Mouse (Mus musculus): ENCODE data around the gene Prkce. TPM values are rescaled to one million over a fixed set of nuclear protein-coding genes. Genes with fewer than 3 reads are reported as not detected.

The Prkce gene
- polyA plus RNA-seq, 1 experiment from 2014 or later, result 0.77 TPM

GRCm38 (mm10) chr17:86559206-86559891, 391.8 kb downstream of the Prkce start:
- Histone ChIP-seq H3K4me3 (ENCODE audit: low read depth, low read length) (no peak overlapping the region), H3K9ac (ENCODE audit: low read depth, low read length) (no peak overlapping the region), H3K4me2 (ENCODE audit: low read depth, low read length) (no peak overlapping the region), H3K36me3 (ENCODE audit: control insufficient read depth, insufficient read depth) (no peaks in the 10 kb centered on the region), H3K27ac (ENCODE audit: low read length) (no peak overlapping the region), H3K9me3 (replicated peaks; ENCODE audit: control insufficient read depth, low read length) (no peaks in the 10 kb centered on the region), H3K27me3 (ENCODE audit: control insufficient read depth, insufficient read depth, low read depth, low read length) (no peaks in the 10 kb centered on the region), H3K4me1 (ENCODE audit: control insufficient read depth, low read depth, low read length) (no peaks in the 10 kb centered on the region)
- ATAC-seq (ENCODE audit: low read depth), result no peak
- WGBS (ENCODE audit: insufficient replicate concordance), result 48% methylated on average over 15 of the region's 15 CpGs

- no peak for ATAC-seq (ENCODE audit: low read depth)
- H3K9ac ChIP-seq (ENCODE audit: low read depth, low read length), result no peak overlapping the region
- WGBS (ENCODE audit: insufficient replicate concordance), result 67% methylated on average over 3 of the region's 3 CpGs
- no peaks in the 10 kb centered on the region for H3K27me3 ChIP-seq (ENCODE audit: control insufficient read depth, insufficient read depth, low read depth, low read length)
- no peak overlapping the region for H3K4me3 ChIP-seq (ENCODE audit: low read depth, low read length)
- no peaks in the 10 kb centered on the region for H3K9me3 ChIP-seq (replicated peaks; ENCODE audit: control insufficient read depth, low read length)
- no peaks in the 10 kb centered on the region for H3K36me3 ChIP-seq (ENCODE audit: control insufficient read depth, insufficient read depth)
- H3K27ac ChIP-seq (ENCODE audit: low read length), result no peak overlapping the region
- no peaks in the 10 kb centered on the region for H3K4me1 ChIP-seq (ENCODE audit: control insufficient read depth, low read depth, low read length)
- no peak overlapping the region for H3K4me2 ChIP-seq (ENCODE audit: low read depth, low read length)
These were observed 392.9 kb downstream of the Prkce start for GRCm38 (mm10) chr17:86560499-86560898.

- Histone ChIP-seq H3K4me3 (ENCODE audit: low read depth, low read length) (no peak overlapping the region), H3K9ac (ENCODE audit: low read depth, low read length) (no peak overlapping the region), H3K27me3 (ENCODE audit: control insufficient read depth, insufficient read depth, low read depth, low read length) (no peaks in the 10 kb centered on the region), H3K4me2 (ENCODE audit: low read depth, low read length) (no peak overlapping the region), H3K27ac (ENCODE audit: low read length) (no peak overlapping the region), H3K36me3 (ENCODE audit: control insufficient read depth, insufficient read depth) (no peaks in the 10 kb centered on the region), H3K9me3 (replicated peaks; ENCODE audit: control insufficient read depth, low read length) (no peaks in the 10 kb centered on the region), H3K4me1 (ENCODE audit: control insufficient read depth, low read depth, low read length) (no peaks in the 10 kb centered on the region)
- no peak for ATAC-seq (ENCODE audit: low read depth)
- WGBS (ENCODE audit: insufficient replicate concordance), result 66% methylated on average over 5 of the region's 5 CpGs
These were observed 402.9 kb downstream of the Prkce start for GRCm38 (mm10) chr17:86570491-86570890.

DNA sequence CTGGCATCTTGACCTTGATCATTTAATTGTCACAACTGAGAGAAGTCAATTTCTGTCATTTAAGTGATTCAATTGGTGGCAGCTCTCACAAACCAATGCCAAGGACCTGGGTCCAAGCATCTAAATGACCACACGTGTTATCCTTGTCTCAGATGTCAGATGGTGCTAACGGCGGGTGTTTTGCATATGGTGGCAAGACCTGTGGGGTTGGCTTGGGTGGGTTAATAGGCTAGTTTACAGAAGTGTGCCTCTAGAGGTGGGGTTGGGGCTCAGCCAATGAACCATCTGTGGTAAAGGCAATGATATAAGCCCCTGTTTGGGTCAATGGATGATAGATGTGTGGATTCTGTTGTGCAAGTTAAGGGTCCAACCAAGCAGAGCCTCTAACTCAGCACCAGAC, 403.7 kb downstream of the Prkce start:
- Histone ChIP-seq H3K9ac (ENCODE audit: low read depth, low read length) (no peak overlapping the region), H3K4me1 (ENCODE audit: control insufficient read depth, low read depth, low read length) (no peaks in the 10 kb centered on the region), H3K36me3 (ENCODE audit: control insufficient read depth, insufficient read depth) (no peaks in the 10 kb centered on the region), H3K27me3 (ENCODE audit: control insufficient read depth, insufficient read depth, low read depth, low read length) (no peaks in the 10 kb centered on the region), H3K9me3 (replicated peaks; ENCODE audit: control insufficient read depth, low read length) (no peaks in the 10 kb centered on the region), H3K4me3 (ENCODE audit: low read depth, low read length) (no peak overlapping the region), H3K4me2 (ENCODE audit: low read depth, low read length) (no peak overlapping the region), H3K27ac (ENCODE audit: low read length) (no peak overlapping the region)
- WGBS (ENCODE audit: insufficient replicate concordance), result 80% methylated on average over 3 of the region's 3 CpGs
- no peak for ATAC-seq (ENCODE audit: low read depth)

- no peak for ATAC-seq (ENCODE audit: low read depth)
- 57% methylated on average over 6 of the region's 6 CpGs for WGBS (ENCODE audit: insufficient replicate concordance)
- Histone ChIP-seq H3K4me3 (ENCODE audit: low read depth, low read length) (no peak overlapping the region), H3K36me3 (ENCODE audit: control insufficient read depth, insufficient read depth) (no peaks in the 10 kb centered on the region), H3K27me3 (ENCODE audit: control insufficient read depth, insufficient read depth, low read depth, low read length) (no peaks in the 10 kb centered on the region), H3K4me2 (ENCODE audit: low read depth, low read length) (no peak overlapping the region), H3K9me3 (replicated peaks; ENCODE audit: control insufficient read depth, low read length) (no peaks in the 10 kb centered on the region), H3K9ac (ENCODE audit: low read depth, low read length) (no peak overlapping the region), H3K4me1 (ENCODE audit: control insufficient read depth, low read depth, low read length) (no peaks in the 10 kb centered on the region), H3K27ac (ENCODE audit: low read length) (no peak overlapping the region)
These were observed 404.6 kb downstream of the Prkce start for GRCm38 (mm10) chr17:86572136-86572535.

- no peak for ATAC-seq (ENCODE audit: low read depth)
- no peak overlapping the region for H3K27ac ChIP-seq (ENCODE audit: low read length)
- no peaks in the 10 kb centered on the region for H3K9me3 ChIP-seq (replicated peaks; ENCODE audit: control insufficient read depth, low read length)
- no peaks in the 10 kb centered on the region for H3K36me3 ChIP-seq (ENCODE audit: control insufficient read depth, insufficient read depth)
- 45% methylated on average over 8 of the region's 8 CpGs for WGBS (ENCODE audit: insufficient replicate concordance)
- no peaks in the 10 kb centered on the region for H3K4me1 ChIP-seq (ENCODE audit: control insufficient read depth, low read depth, low read length)
- H3K4me2 ChIP-seq (ENCODE audit: low read depth, low read length), result no peak overlapping the region
- no peaks in the 10 kb centered on the region for H3K27me3 ChIP-seq (ENCODE audit: control insufficient read depth, insufficient read depth, low read depth, low read length)
- no peak overlapping the region for H3K4me3 ChIP-seq (ENCODE audit: low read depth, low read length)
- H3K9ac ChIP-seq (ENCODE audit: low read depth, low read length), result no peak overlapping the region
These were observed 405.0 kb downstream of the Prkce start for GRCm38 (mm10) chr17:86572576-86572975.

DNA sequence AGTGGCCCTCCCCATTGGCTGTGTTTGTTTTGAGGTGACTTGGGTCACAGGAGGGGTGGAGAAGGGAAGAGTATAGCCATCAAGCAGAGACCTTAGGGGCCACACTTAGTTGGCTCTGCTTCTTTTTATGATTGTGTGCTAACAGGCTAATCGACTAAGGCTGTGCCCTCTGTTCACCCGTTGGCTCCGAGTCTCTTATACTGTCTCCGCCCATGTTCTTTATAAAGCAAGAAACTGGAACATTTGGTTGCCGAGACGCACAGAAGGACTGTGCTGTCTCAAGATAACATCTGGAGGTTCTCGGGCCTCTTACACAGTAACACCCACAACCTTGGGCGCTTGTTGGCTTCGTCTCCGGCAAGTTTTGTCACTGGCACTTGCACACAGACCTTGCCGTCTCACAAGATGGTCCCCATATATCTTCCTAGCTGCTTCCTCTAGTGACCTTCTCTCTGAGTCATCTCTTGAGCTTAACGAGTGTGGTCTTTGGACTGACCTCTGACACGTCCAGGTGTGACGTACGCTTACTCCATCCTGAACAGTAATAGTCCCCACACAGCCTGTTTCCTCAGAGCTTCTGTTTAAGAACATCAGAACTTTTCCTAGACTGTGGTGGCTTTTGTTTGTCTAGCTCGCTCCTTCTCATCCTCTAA, 406.1 kb downstream of the Prkce start:
- H3K4me2 ChIP-seq (ENCODE audit: low read depth, low read length), result no peak overlapping the region
- no peak overlapping the region for H3K4me3 ChIP-seq (ENCODE audit: low read depth, low read length)
- H3K9ac ChIP-seq (ENCODE audit: low read depth, low read length), result no peak overlapping the region
- H3K4me1 ChIP-seq (ENCODE audit: control insufficient read depth, low read depth, low read length), result no peaks in the 10 kb centered on the region
- no peak overlapping the region for H3K27ac ChIP-seq (ENCODE audit: low read length)
- no peaks in the 10 kb centered on the region for H3K36me3 ChIP-seq (ENCODE audit: control insufficient read depth, insufficient read depth)
- no peak for ATAC-seq (ENCODE audit: low read depth)
- no peaks in the 10 kb centered on the region for H3K9me3 ChIP-seq (replicated peaks; ENCODE audit: control insufficient read depth, low read length)
- WGBS (ENCODE audit: insufficient replicate concordance), result 70% methylated on average over 16 of the region's 16 CpGs
- no peaks in the 10 kb centered on the region for H3K27me3 ChIP-seq (ENCODE audit: control insufficient read depth, insufficient read depth, low read depth, low read length)

- H3K36me3 ChIP-seq (ENCODE audit: control insufficient read depth, insufficient read depth), result no peaks in the 10 kb centered on the region
- no peak overlapping the region for H3K27ac ChIP-seq (ENCODE audit: low read length)
- 55% methylated on average over 6 of the region's 6 CpGs for WGBS (ENCODE audit: insufficient replicate concordance)
- no peaks in the 10 kb centered on the region for H3K4me1 ChIP-seq (ENCODE audit: control insufficient read depth, low read depth, low read length)
- no peak overlapping the region for H3K4me2 ChIP-seq (ENCODE audit: low read depth, low read length)
- no peak overlapping the region for H3K4me3 ChIP-seq (ENCODE audit: low read depth, low read length)
- H3K9ac ChIP-seq (ENCODE audit: low read depth, low read length), result no peak overlapping the region
- no peaks in the 10 kb centered on the region for H3K9me3 ChIP-seq (replicated peaks; ENCODE audit: control insufficient read depth, low read length)
- no peaks in the 10 kb centered on the region for H3K27me3 ChIP-seq (ENCODE audit: control insufficient read depth, insufficient read depth, low read depth, low read length)
- no peak for ATAC-seq (ENCODE audit: low read depth)
These were observed 413.1 kb downstream of the Prkce start for GRCm38 (mm10) chr17:86580724-86581123.

DNA sequence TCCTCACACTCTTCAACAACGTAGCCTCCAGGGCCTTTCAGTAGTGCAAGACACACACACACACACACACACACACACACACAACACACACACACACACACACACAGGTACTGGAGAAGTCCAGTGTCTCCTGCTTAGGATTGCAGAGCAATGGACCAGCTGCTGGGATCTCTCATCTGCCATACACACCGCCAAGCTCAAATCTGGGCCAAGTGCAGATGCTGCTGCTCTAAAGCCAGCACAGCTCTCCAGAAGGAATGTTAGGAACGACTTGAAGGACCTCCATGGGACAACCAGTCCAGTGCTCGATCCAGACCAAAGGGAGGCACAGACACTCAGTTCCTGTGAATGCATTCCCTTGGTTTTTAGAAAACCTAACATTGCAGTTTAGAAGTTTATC, 414.8 kb downstream of the Prkce start:
- WGBS (ENCODE audit: insufficient replicate concordance), result 54% methylated on average over 4 of the region's 4 CpGs
- Histone ChIP-seq H3K9ac (ENCODE audit: low read depth, low read length) (no peak overlapping the region), H3K9me3 (replicated peaks; ENCODE audit: control insufficient read depth, low read length) (no peaks in the 10 kb centered on the region), H3K4me2 (ENCODE audit: low read depth, low read length) (no peak overlapping the region), H3K27ac (ENCODE audit: low read length) (no peak overlapping the region), H3K4me1 (ENCODE audit: control insufficient read depth, low read depth, low read length) (no peaks in the 10 kb centered on the region), H3K36me3 (ENCODE audit: control insufficient read depth, insufficient read depth) (no peaks in the 10 kb centered on the region), H3K4me3 (ENCODE audit: low read depth, low read length) (no peak overlapping the region), H3K27me3 (ENCODE audit: control insufficient read depth, insufficient read depth, low read depth, low read length) (no peaks in the 10 kb centered on the region)
- no peak for ATAC-seq (ENCODE audit: low read depth)
